In genomic region chr13:49393579-49393978, GRCm38 (mm10) we compare ENCODE assay signal across 22 mouse cellular contexts. TPM values are rescaled to one million over a fixed set of nuclear protein-coding genes. Genes with fewer than 3 reads are reported as not detected.
DNase-seq lines count a peak whose midpoint lies in the region; ATAC-seq and TF ChIP-seq lines count a peak whose summit lies in the region.
"Had no signal": no experiment of that assay in that cellular context is flagged by ENCODE, and none has a peak within 500 bp of the region (broad histone marks: within the 10 kb centered on the region; RNA-seq: fewer than 3 reads in every experiment).

No protein-coding gene starts in this region.

- TF ChIP-seq CTCF in G1E (IDR thresholded peaks at IDR 0.05; ENCODE audit: low read depth, low read length): no peak

- H3K9ac ChIP-seq in liver, embryonic 12.5 days: no peak overlapping the region
- no peak overlapping the region for H3K9ac ChIP-seq in stomach, embryonic 14.5 days (replicated peaks; ENCODE audit: low read depth, low read length)
- H3K9ac ChIP-seq: embryonic facial prominence, embryonic 12.5 days; forebrain, embryonic 13.5 days; hindbrain, embryonic 15.5 days; midbrain, embryonic 15.5 days; neural tube, embryonic 12.5 days had no signal

- H3K27me3 ChIP-seq in G1E (ENCODE audit: insufficient read depth, low read length): no peaks in the 10 kb centered on the region
- no peaks in the 10 kb centered on the region for H3K27me3 ChIP-seq in liver, embryonic 12.5 days (replicated peaks)
- no peaks in the 10 kb centered on the region for H3K27me3 ChIP-seq in stomach, embryonic 14.5 days (ENCODE audit: control insufficient read depth, insufficient read depth, low read length)
- no peaks in the 10 kb centered on the region for H3K27me3 ChIP-seq in embryonic facial prominence, embryonic 10.5 days (replicated peaks; ENCODE audit: low read depth, poor library complexity, severe bottlenecking)
- H3K27me3 ChIP-seq: embryonic facial prominence, embryonic 12.5 days; forebrain, embryonic 13.5 days; hindbrain, embryonic 15.5 days; midbrain, embryonic 15.5 days; neural tube, embryonic 12.5 days had no signal

- no peak overlapping the region for H3K4me2 ChIP-seq in liver, embryonic 12.5 days
- no peak overlapping the region for H3K4me2 ChIP-seq in stomach, embryonic 14.5 days (replicated peaks; ENCODE audit: low read depth, low read length)
- H3K4me2 ChIP-seq: embryonic facial prominence, embryonic 12.5 days; forebrain, embryonic 13.5 days; hindbrain, embryonic 15.5 days; midbrain, embryonic 15.5 days; neural tube, embryonic 12.5 days had no signal

- DNase-seq in G1E (ENCODE audit: low spot score): peak; percentile 19
- DNase-seq in embryonic facial prominence, embryonic 10.5 days (ENCODE audit: low spot score): no peak
- DNase-seq in adrenal gland, postnatal 36 days: no peak
- no peak for DNase-seq in kidney, adult 18-20 months
- no peak for DNase-seq in embryo, embryonic 9.5 days (ENCODE audit: extremely low spot score)
- DNase-seq: adrenal gland, postnatal 25 days; cerebellum, adult 9-11 months; heart, postnatal 4 days; kidney, adult 2 months; right cerebral cortex, postnatal 14 days; spleen, adult 18-20 months had no signal

- H3K4me3 ChIP-seq in G1E (ENCODE audit: low read depth, low read length): no peak overlapping the region
- no peak overlapping the region for H3K4me3 ChIP-seq in liver, embryonic 12.5 days
- H3K4me3 ChIP-seq in stomach, embryonic 14.5 days (ENCODE audit: low read depth, low read length): no peak overlapping the region
- H3K4me3 ChIP-seq in embryonic facial prominence, embryonic 10.5 days: no peak overlapping the region
- H3K4me3 ChIP-seq: embryonic facial prominence, embryonic 12.5 days; forebrain, embryonic 13.5 days; heart, embryonic 10.5 days; hindbrain, embryonic 15.5 days; limb, embryonic 10.5 days; midbrain, embryonic 15.5 days; neural tube, embryonic 12.5 days had no signal

- no peaks in the 10 kb centered on the region for H3K9me3 ChIP-seq in G1E (replicated peaks)
- no peaks in the 10 kb centered on the region; the same call in 1 of the 2 replicates for H3K9me3 ChIP-seq in liver, embryonic 12.5 days (replicated peaks)
- no peaks in the 10 kb centered on the region for H3K9me3 ChIP-seq in stomach, embryonic 14.5 days (ENCODE audit: control insufficient read depth, low read depth, low read length)
- H3K9me3 ChIP-seq in embryonic facial prominence, embryonic 10.5 days: peaks cover 4% of the 10 kb centered on the region; the same call in 1 of the 2 replicates
- H3K9me3 ChIP-seq: embryonic facial prominence, embryonic 12.5 days; forebrain, embryonic 13.5 days; heart, embryonic 10.5 days; hindbrain, embryonic 15.5 days; limb, embryonic 10.5 days; midbrain, embryonic 15.5 days had no signal

- peak; percentile 92 for ATAC-seq in G1E (ENCODE audit: extremely low read depth, insufficient number of reproducible peaks, low FRiP score, poor library complexity, severe bottlenecking)
- ATAC-seq in common myeloid progenitor, adult 5-6 weeks (replicated peaks; ENCODE audit: low read depth, poor library complexity, severe bottlenecking): peak; percentile 64
- peak; percentile 58 for ATAC-seq in liver, embryonic 12.5 days
- no peak; the same call in 1 of the 2 replicates for ATAC-seq in stomach, embryonic 14.5 days (ENCODE audit: insufficient number of reproducible peaks, insufficient read depth, low FRiP score, low read depth)
- ATAC-seq: forebrain, embryonic 13.5 days; midbrain, embryonic 15.5 days had no signal

- H3K27ac ChIP-seq in liver, embryonic 12.5 days: no peak overlapping the region; the same call in 1 of the 2 replicates
- H3K27ac ChIP-seq in stomach, embryonic 14.5 days (ENCODE audit: low read length): peak overlapping the region; percentile 27; the same call in 1 of the 2 replicates
- H3K27ac ChIP-seq in embryonic facial prominence, embryonic 10.5 days (replicated peaks): no peak overlapping the region
- H3K27ac ChIP-seq: embryonic facial prominence, embryonic 12.5 days; forebrain, embryonic 13.5 days; heart, embryonic 10.5 days; hindbrain, embryonic 15.5 days; kidney, postnatal 0 days; limb, embryonic 10.5 days; midbrain, embryonic 15.5 days; neural tube, embryonic 12.5 days had no signal

- H3K4me1 ChIP-seq in G1E (ENCODE audit: insufficient read depth, low read depth, low read length): peaks cover 9% of the 10 kb centered on the region
- peaks cover 53% of the 10 kb centered on the region for H3K4me1 ChIP-seq in liver, embryonic 12.5 days
- H3K4me1 ChIP-seq in stomach, embryonic 14.5 days (ENCODE audit: control insufficient read depth, insufficient read depth, low read length): no peaks in the 10 kb centered on the region
- H3K4me1 ChIP-seq in embryonic facial prominence, embryonic 10.5 days: 0 out of 2 replicates have a peak, but pooled peaks cover 3% of the 10 kb centered on the region
- H3K4me1 ChIP-seq: embryonic facial prominence, embryonic 12.5 days; forebrain, embryonic 13.5 days; hindbrain, embryonic 15.5 days; limb, embryonic 10.5 days; midbrain, embryonic 15.5 days; neural tube, embryonic 12.5 days had no signal

- 20% methylated on average over 1 of the region's 1 CpGs for WGBS in liver, embryonic 12.5 days (ENCODE audit: insufficient replicate concordance)
- WGBS in stomach, embryonic 14.5 days: 63% methylated on average over 1 of the region's 1 CpGs
- 91% methylated on average over 1 of the region's 1 CpGs for WGBS in embryonic facial prominence, embryonic 10.5 days

- peaks cover 16% of the 10 kb centered on the region for H3K36me3 ChIP-seq in G1E (replicated peaks)
- peaks cover 19% of the 10 kb centered on the region for H3K36me3 ChIP-seq in liver, embryonic 12.5 days
- no peaks in the 10 kb centered on the region; the same call in 1 of the 2 replicates for H3K36me3 ChIP-seq in stomach, embryonic 14.5 days (ENCODE audit: control insufficient read depth, insufficient read depth, low read length)
- H3K36me3 ChIP-seq in embryonic facial prominence, embryonic 10.5 days (replicated peaks): peaks cover 22% of the 10 kb centered on the region

RNA-seq across cellular contexts. Expression of gene Ippk, which starts 27.5 kb away (rescaled TPM):
- 4.5 and 4.8 TPM in 2 replicates for total RNA-seq in G1E (2014; fragmentation: Nextera tagmentation)
- 15.8 and 15.9 TPM in 2 replicates for total RNA-seq in G1E (2017)
- polyA plus RNA-seq in G1E (2012): 1.3 and 2.3 TPM in 2 replicates
- total RNA-seq in common myeloid progenitor, adult 5-6 weeks (2017): 8.4 and 11.3 TPM in 2 replicates
- polyA plus RNA-seq in liver, embryonic 12.5 days (2016; fragmentation: Nextera tagmentation; extraction: Ambion mirVana): 13.6 and 13.9 TPM in 2 replicates
- 16.3 and 17.8 TPM in 2 replicates for polyA plus RNA-seq in stomach, embryonic 14.5 days (2014; fragmentation: Nextera tagmentation; extraction: Ambion mirVana)
- polyA plus RNA-seq in embryonic facial prominence, embryonic 10.5 days (2016; fragmentation: Nextera tagmentation; extraction: Ambion mirVana): 18.3 and 20.4 TPM in 2 replicates
- 10 to 100 TPM; 33.1 to 49.4 TPM for total RNA-seq in adrenal gland, postnatal 36 days (2021)

RNA-seq across cellular contexts. Expression of gene Bicd2, which starts 52.2 kb away (rescaled TPM):
- total RNA-seq in G1E (2014; fragmentation: Nextera tagmentation): 11.5 and 19.5 TPM in 2 replicates
- 19.2 and 19.9 TPM in 2 replicates for total RNA-seq in G1E (2017)
- 10.7 and 11.6 TPM in 2 replicates for polyA plus RNA-seq in G1E (2012)
- total RNA-seq in common myeloid progenitor, adult 5-6 weeks (2017): 20.4 and 24.3 TPM in 2 replicates
- 14.7 and 15.2 TPM in 2 replicates for polyA plus RNA-seq in liver, embryonic 12.5 days (2016; fragmentation: Nextera tagmentation; extraction: Ambion mirVana)
- 24.2 and 26.0 TPM in 2 replicates for polyA plus RNA-seq in stomach, embryonic 14.5 days (2014; fragmentation: Nextera tagmentation; extraction: Ambion mirVana)
- polyA plus RNA-seq in embryonic facial prominence, embryonic 10.5 days (2016; fragmentation: Nextera tagmentation; extraction: Ambion mirVana): 32.6 and 33.3 TPM in 2 replicates
- total RNA-seq in adrenal gland, postnatal 36 days (2021): 10 to 100 TPM; 34.8 to 44.6 TPM
